8 mouse cellular contexts compared by ENCODE assay signal in the genomic region with DNA sequence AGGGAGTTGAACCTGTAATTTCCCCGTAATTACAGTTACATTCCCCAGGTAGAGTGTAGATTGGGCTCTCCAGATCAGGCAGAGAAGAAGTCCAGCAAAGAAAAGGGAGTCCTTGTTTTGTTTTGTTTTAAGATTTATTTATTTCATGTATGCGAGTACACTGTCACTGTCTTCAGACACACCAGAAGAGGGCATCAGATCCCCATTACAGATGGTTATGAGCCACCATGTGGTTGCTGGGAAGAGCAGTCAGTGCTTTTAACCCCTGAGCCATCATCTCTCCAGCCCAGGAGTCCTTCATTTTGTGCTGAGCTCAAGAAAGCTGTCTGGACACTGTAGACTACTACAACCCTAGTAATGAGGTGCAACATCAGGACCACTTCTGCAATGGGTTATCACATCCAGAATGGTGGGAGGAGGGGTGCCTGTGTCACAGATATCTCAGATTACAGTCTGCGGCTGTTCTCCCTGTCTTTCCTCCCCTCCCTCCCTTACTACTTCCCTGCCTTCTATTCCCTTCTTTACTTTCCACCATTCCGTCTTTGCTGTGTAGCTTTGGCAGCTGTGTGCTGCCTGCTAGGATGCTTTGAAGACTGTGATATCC. TPM values are rescaled to one million over a fixed set of nuclear protein-coding genes. Genes with fewer than 3 reads are reported as not detected.
A peak's percentile ranks its signal among the peaks of the same experiment; 100 is the strongest.
DNase-seq lines count a peak whose midpoint lies in the region; ATAC-seq and TF ChIP-seq lines count a peak whose summit lies in the region.

No protein-coding gene starts in this region.

- H3K36me3 ChIP-seq in heart, embryonic 12.5 days: no peaks in the 10 kb centered on the region
- no peaks in the 10 kb centered on the region for H3K36me3 ChIP-seq in forebrain, postnatal 0 days (ENCODE audit: insufficient read depth)
- H3K36me3 ChIP-seq in liver, embryonic 12.5 days: no peaks in the 10 kb centered on the region

- no peak overlapping the region for H3K27ac ChIP-seq in heart, embryonic 12.5 days (ENCODE audit: poor library complexity, severe bottlenecking)
- no peak overlapping the region for H3K27ac ChIP-seq in forebrain, postnatal 0 days (ENCODE audit: low read depth, low read length)
- H3K27ac ChIP-seq in liver, embryonic 12.5 days: no peak overlapping the region

- H3K9me3 ChIP-seq in heart, embryonic 12.5 days (replicated peaks): no peaks in the 10 kb centered on the region
- no peaks in the 10 kb centered on the region for H3K9me3 ChIP-seq in forebrain, postnatal 0 days (ENCODE audit: low read length)
- no peaks in the 10 kb centered on the region for H3K9me3 ChIP-seq in liver, embryonic 12.5 days (replicated peaks)

- H3K9ac ChIP-seq in heart, embryonic 12.5 days: peak overlapping the region; percentile 49; the same call in 1 of the 2 replicates
- H3K9ac ChIP-seq in forebrain, postnatal 0 days: no peak overlapping the region
- H3K9ac ChIP-seq in liver, embryonic 12.5 days: no peak overlapping the region

- no peak for DNase-seq in heart, adult 11 months
- DNase-seq in MN1 (ENCODE audit: low spot score): peak; percentile 53
- no peak for DNase-seq in forebrain, postnatal 0 days
- no peak for DNase-seq in spleen, postnatal 4 days (ENCODE audit: low spot score in 2 of 2)
- DNase-seq in gastrocnemius, postnatal 10 days: no peak

- H3K4me3 ChIP-seq in heart, embryonic 12.5 days: no peak overlapping the region
- H3K4me3 ChIP-seq in forebrain, postnatal 0 days (ENCODE audit: low read depth, low read length): 0 out of 2 replicates have a peak overlapping the region, but pooled peaks have one; percentile 11
- H3K4me3 ChIP-seq in liver, embryonic 12.5 days: no peak overlapping the region

- peaks cover 10% of the 10 kb centered on the region for H3K4me1 ChIP-seq in heart, embryonic 12.5 days (replicated peaks)
- peaks cover 3% of the 10 kb centered on the region; the same call in 1 of the 2 replicates for H3K4me1 ChIP-seq in forebrain, postnatal 0 days (ENCODE audit: insufficient read depth)
- H3K4me1 ChIP-seq in liver, embryonic 12.5 days: peaks cover 14% of the 10 kb centered on the region

- TF ChIP-seq CTCF in forebrain, postnatal 0 days (IDR thresholded peaks at IDR 0.05; ENCODE audit: low read depth): peak; percentile 30; the same call in 1 of the 2 replicates

- H3K27me3 ChIP-seq in heart, embryonic 12.5 days (replicated peaks): no peaks in the 10 kb centered on the region; the same call in 1 of the 2 replicates
- H3K27me3 ChIP-seq in forebrain, postnatal 0 days (ENCODE audit: insufficient read depth, low read length): no peaks in the 10 kb centered on the region
- peaks cover 59% of the 10 kb centered on the region for H3K27me3 ChIP-seq in liver, embryonic 12.5 days (replicated peaks)

- 36% methylated on average over 4 of the region's 4 CpGs for WGBS in heart, embryonic 12.5 days
- WGBS in forebrain, postnatal 0 days: 46% methylated on average over 4 of the region's 4 CpGs
- 35% methylated on average over 4 of the region's 4 CpGs for WGBS in liver, embryonic 12.5 days (ENCODE audit: insufficient replicate concordance)

- ATAC-seq in heart, embryonic 12.5 days (ENCODE audit: insufficient number of reproducible peaks, low FRiP score): no peak
- peak; percentile 32; the same call in 1 of the 2 replicates for ATAC-seq in forebrain, postnatal 0 days
- ATAC-seq in liver, embryonic 12.5 days: no peak
- ATAC-seq in megakaryocyte-erythroid progenitor cell, adult 5-6 weeks (replicated peaks; ENCODE audit: low FRiP score, low TSS enrichment, poor library complexity, severe bottlenecking): no peak

- peak overlapping the region; percentile 59 for H3K4me2 ChIP-seq in heart, embryonic 12.5 days
- H3K4me2 ChIP-seq in forebrain, postnatal 0 days (ENCODE audit: low read depth): peak overlapping the region; percentile 46
- peak overlapping the region; percentile 37; the same call in 1 of the 2 replicates for H3K4me2 ChIP-seq in liver, embryonic 12.5 days

RNA-seq across cellular contexts. Expression of gene Cyb5r3, which starts 36.8 kb away (rescaled TPM):
- polyA plus RNA-seq in heart, embryonic 12.5 days (2016; fragmentation: Nextera tagmentation; extraction: Ambion mirVana): 132 and 136 TPM in 2 replicates
- total RNA-seq in forebrain, postnatal 0 days (2014; rRNA removed): 81.2 and 92.5 TPM in 2 replicates
- 88.3 and 149 TPM in 2 replicates for polyA plus RNA-seq in forebrain, postnatal 0 days (2015; fragmentation: Nextera tagmentation; extraction: Ambion mirVana)
- 151 and 172 TPM in 2 replicates for polyA plus RNA-seq in liver, embryonic 12.5 days (2016; fragmentation: Nextera tagmentation; extraction: Ambion mirVana)
- 100 to 1,000 TPM in 1 of 2 experiments, 10 to 100 TPM in 1; 91.3 to 102 TPM for total RNA-seq in gastrocnemius, postnatal 10 days (2021)
- 89.4 and 102 TPM in 2 replicates for total RNA-seq in megakaryocyte-erythroid progenitor cell, adult 5-6 weeks (2014; fragmentation: Nextera tagmentation)
- 33.0 and 55.6 TPM in 2 replicates for total RNA-seq in megakaryocyte-erythroid progenitor cell, adult 5-6 weeks (2017)

RNA-seq across cellular contexts. Expression of gene A4galt, which starts 42.4 kb away (rescaled TPM):
- 0.18 TPM in 2 replicates for polyA plus RNA-seq in heart, embryonic 12.5 days (2016; fragmentation: Nextera tagmentation; extraction: Ambion mirVana)
- 3.3 and 11.6 TPM in 2 replicates for total RNA-seq in forebrain, postnatal 0 days (2014; rRNA removed)
- 3.7 and 4.9 TPM in 2 replicates for polyA plus RNA-seq in forebrain, postnatal 0 days (2015; fragmentation: Nextera tagmentation; extraction: Ambion mirVana)
- 0.08 TPM in 2 replicates for polyA plus RNA-seq in liver, embryonic 12.5 days (2016; fragmentation: Nextera tagmentation; extraction: Ambion mirVana)
- 1 to 10 TPM; 5.3 to 7.0 TPM for total RNA-seq in gastrocnemius, postnatal 10 days (2021)
- not detected in 2 replicates for total RNA-seq in megakaryocyte-erythroid progenitor cell, adult 5-6 weeks (2014; fragmentation: Nextera tagmentation)
- not detected in 2 replicates for total RNA-seq in megakaryocyte-erythroid progenitor cell, adult 5-6 weeks (2017)
